Mouse (Mus musculus) intestine, postnatal 0 days (tissue): ENCODE data around the gene Atpif1. TPM values are rescaled to one million over a fixed set of nuclear protein-coding genes. Genes with fewer than 3 reads are reported as not detected.

Experiments used
- ATAC-seq: fragments of 200-750 bp; cut with Nextera tagmentation; 2 replicates; pipeline ENCODE4 v1.8.0; 2017; ENCODE audit warnings: mild to moderate bottlenecking, moderate TSS enrichment, moderate library complexity
- H3K27ac ChIP-seq: fragments of 300-500 bp; sonication (generic); 2 replicates; pipeline ENCODE4 v1.5.1; 2014; ENCODE audit warnings: mild to moderate bottlenecking, low read depth, low read length, moderate library complexity
- H3K27me3 ChIP-seq: fragments of 300-500 bp; sonication (generic); replicated peaks from 2 replicates; pipeline ENCODE4 v1.6.1; 2014; ENCODE audit warnings: low read length, mixed read lengths; ENCODE audit not compliant: control insufficient read depth, insufficient read depth
- H3K36me3 ChIP-seq: fragments of 300-500 bp; sonication (generic); 2 replicates; pipeline ENCODE4 v1.6.1; 2014; ENCODE audit warnings: mild to moderate bottlenecking, moderate library complexity; ENCODE audit not compliant: control insufficient read depth, insufficient read depth
- H3K4me1 ChIP-seq: fragments of 300-500 bp; sonication (generic); replicated peaks from 2 replicates; pipeline ENCODE4 v1.6.1; 2014; ENCODE audit warnings: antibody characterized with exemption, low read length, mixed read lengths; ENCODE audit not compliant: control insufficient read depth, insufficient read depth
- H3K4me2 ChIP-seq: fragments of 300-500 bp; sonication (generic); replicated peaks from 2 replicates; pipeline ENCODE4 v1.6.1; 2014; ENCODE audit warnings: low read depth, mild to moderate bottlenecking, moderate library complexity
- H3K4me3 ChIP-seq: fragments of 300-500 bp; sonication (generic); 2 replicates; pipeline ENCODE4 v1.5.1; 2014; ENCODE audit warnings: low read depth, low read length
- H3K9ac ChIP-seq: fragments of 300-500 bp; sonication (generic); 2 replicates; pipeline ENCODE4 v1.6.1; 2014; ENCODE audit warnings: mild to moderate bottlenecking, low read depth, low read length
- H3K9me3 ChIP-seq: fragments of 300-500 bp; sonication (generic); 2 replicates; pipeline ENCODE4 v1.6.1; 2016; ENCODE audit warnings: mixed run types; ENCODE audit not compliant: control insufficient read depth
- CTCF ChIP-seq: sonication (generic); IDR thresholded peaks from 2 replicates; pipeline ENCODE4 v1.5.1; 2016; ENCODE audit warnings: low read depth, mild to moderate bottlenecking, control low read depth, antibody characterized with exemption, moderate library complexity
- WGBS: fragments of 180-500 bp; shearing (Covaris S2); extraction: QIAGEN DNeasy Blood & Tissue Kit; methylation state at CpG from one replicate; pipeline ENCODE4 v1.1.7; 2014; 5-methylcytosine and 5-hydroxymethylcytosine counted together
- polyA plus RNA-seq: library from polyadenylated mRNA; unstranded; fragments of >200 nt; fragmentation: Nextera tagmentation; extraction: Ambion mirVana; gene quantifications from 2 replicates; pipeline ENCODE4 v1.2.1, GENCODE M21; 2015

Atpif1 gene
- polyA plus RNA-seq, 1 experiment from 2014 or later, result 1,835 TPM

DNA sequence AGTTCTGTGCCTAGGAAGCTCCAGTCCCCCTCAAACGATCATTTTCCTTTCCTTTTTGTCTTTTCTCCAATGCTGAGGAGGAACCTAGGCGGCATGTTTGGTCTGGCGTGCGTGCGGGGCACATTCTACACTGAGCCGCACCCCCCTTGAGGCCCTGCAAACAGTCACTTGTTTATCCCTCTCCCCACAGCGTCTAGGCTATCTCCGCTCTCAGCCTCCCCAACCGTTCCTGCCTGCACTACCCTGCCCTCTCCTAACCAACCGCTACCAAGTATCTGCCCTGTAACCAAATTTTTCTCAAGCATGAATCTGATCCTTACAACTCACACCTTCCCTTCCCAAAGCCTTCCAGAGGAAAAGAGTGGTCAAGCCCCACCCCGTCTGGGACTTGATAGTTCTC is 30.1 kb downstream of the Atpif1 start:
- ATAC-seq, result no peak
- Histone ChIP-seq H3K4me1 (no peaks in the 10 kb centered on the region), H3K27ac (no peak overlapping the region), H3K4me2 (no peak overlapping the region), H3K27me3 (no peaks in the 10 kb centered on the region), H3K9me3 (no peaks in the 10 kb centered on the region), H3K9ac (no peak overlapping the region), H3K4me3 (no peak overlapping the region), H3K36me3 (peaks cover 21% of the 10 kb centered on the region; the same call in 1 of the 2 replicates)
- 69% methylated on average over 11 of the region's 11 CpGs for WGBS
- no peak for TF ChIP-seq CTCF

GRCm38 (mm10) chr4:132501639-132502038 is 31.8 kb downstream of the Atpif1 start:
- H3K4me2 ChIP-seq, result no peak overlapping the region
- no peaks in the 10 kb centered on the region for H3K4me1 ChIP-seq
- H3K9me3 ChIP-seq, result no peaks in the 10 kb centered on the region
- peaks cover 35% of the 10 kb centered on the region for H3K36me3 ChIP-seq
- no peak overlapping the region for H3K9ac ChIP-seq
- H3K27ac ChIP-seq, result no peak overlapping the region
- ATAC-seq, result no peak
- no peak for TF ChIP-seq CTCF
- 95% methylated on average over 6 of the region's 6 CpGs for WGBS
- H3K4me3 ChIP-seq, result no peak overlapping the region
- H3K27me3 ChIP-seq, result no peaks in the 10 kb centered on the region

GRCm38 (mm10) chr4:132494271-132494918 is 39.1 kb downstream of the Atpif1 start:
- Histone ChIP-seq H3K4me3 (no peak overlapping the region), H3K4me2 (no peak overlapping the region), H3K4me1 (no peaks in the 10 kb centered on the region; the same call in 1 of the 2 replicates), H3K36me3 (peaks cover 58% of the 10 kb centered on the region), H3K9me3 (no peaks in the 10 kb centered on the region), H3K27me3 (no peaks in the 10 kb centered on the region), H3K27ac (no peak overlapping the region), H3K9ac (no peak overlapping the region)
- TF ChIP-seq CTCF, result no peak
- ATAC-seq, result no peak
- 82% methylated on average over 20 of the region's 20 CpGs for WGBS

- WGBS, result 71% methylated on average over 10 of the region's 10 CpGs
- no peak overlapping the region for H3K27ac ChIP-seq
- no peaks in the 10 kb centered on the region for H3K9me3 ChIP-seq
- H3K36me3 ChIP-seq, result peaks cover 41% of the 10 kb centered on the region
- H3K4me3 ChIP-seq, result no peak overlapping the region
- H3K9ac ChIP-seq, result no peak overlapping the region
- TF ChIP-seq CTCF, result no peak
- ATAC-seq, result no peak
- no peak overlapping the region for H3K4me2 ChIP-seq
- no peaks in the 10 kb centered on the region for H3K27me3 ChIP-seq
- no peaks in the 10 kb centered on the region; the same call in 1 of the 2 replicates for H3K4me1 ChIP-seq
Observed at GRCm38 (mm10) chr4:132492178-132493060, 41.0 kb downstream of the Atpif1 start.

- H3K4me1 ChIP-seq, result no peaks in the 10 kb centered on the region; the same call in 1 of the 2 replicates
- ATAC-seq, result peak; percentile 37
- no peaks in the 10 kb centered on the region for H3K27me3 ChIP-seq
- H3K4me3 ChIP-seq, result no peak overlapping the region
- H3K36me3 ChIP-seq, result peaks cover 34% of the 10 kb centered on the region
- H3K9ac ChIP-seq, result no peak overlapping the region
- no peaks in the 10 kb centered on the region for H3K9me3 ChIP-seq
- TF ChIP-seq CTCF, result no peak
- H3K27ac ChIP-seq, result no peak overlapping the region
- H3K4me2 ChIP-seq, result no peak overlapping the region
- WGBS, result 63% methylated on average over 6 of the region's 6 CpGs
Observed at GRCm38 (mm10) chr4:132491748-132492147, 41.7 kb downstream of the Atpif1 start.

GRCm38 (mm10) chr4:132491057-132491456 is 42.4 kb downstream of the Atpif1 start:
- H3K4me2 ChIP-seq, result no peak overlapping the region
- 94% methylated on average over 8 of the region's 8 CpGs for WGBS
- peaks cover 27% of the 10 kb centered on the region for H3K36me3 ChIP-seq
- H3K27ac ChIP-seq, result no peak overlapping the region
- no peak overlapping the region for H3K9ac ChIP-seq
- no peak for ATAC-seq
- no peaks in the 10 kb centered on the region; the same call in 1 of the 2 replicates for H3K4me1 ChIP-seq
- no peaks in the 10 kb centered on the region for H3K27me3 ChIP-seq
- no peak overlapping the region for H3K4me3 ChIP-seq
- H3K9me3 ChIP-seq, result no peaks in the 10 kb centered on the region
- TF ChIP-seq CTCF, result no peak
